8 mouse cellular contexts compared by ENCODE assay signal in genomic region chr5:81021006-81021320, GRCm38 (mm10). TPM values are rescaled to one million over a fixed set of nuclear protein-coding genes. Genes with fewer than 3 reads are reported as not detected.
DNase-seq lines count a peak whose midpoint lies in the region; ATAC-seq and TF ChIP-seq lines count a peak whose summit lies in the region.

No protein-coding gene starts in this region.

- H3K4me1 ChIP-seq in lung, adult 2 months (ENCODE audit: control insufficient read depth, insufficient read depth, low read length): no peaks in the 10 kb centered on the region
- H3K4me1 ChIP-seq in forebrain, embryonic 10.5 days: peaks cover 45% of the 10 kb centered on the region
- peaks cover 12% of the 10 kb centered on the region for H3K4me1 ChIP-seq in limb, embryonic 12.5 days (replicated peaks)
- peaks cover 16% of the 10 kb centered on the region for H3K4me1 ChIP-seq in neural tube, embryonic 15.5 days

- no peak for TF ChIP-seq CTCF in lung, adult 2 months (IDR thresholded peaks at IDR 0.05; ENCODE audit: insufficient read depth, low read length)

- H3K9me3 ChIP-seq in forebrain, embryonic 10.5 days: no peaks in the 10 kb centered on the region
- H3K9me3 ChIP-seq in limb, embryonic 12.5 days: no peaks in the 10 kb centered on the region
- no peaks in the 10 kb centered on the region for H3K9me3 ChIP-seq in neural tube, embryonic 15.5 days (replicated peaks)

- peak overlapping the region; percentile 89 for H3K4me3 ChIP-seq in lung, adult 2 months (replicated peaks; ENCODE audit: extremely low read depth, low read depth, low read length)
- peak overlapping the region; percentile 82 for H3K4me3 ChIP-seq in forebrain, embryonic 10.5 days
- peak overlapping the region; percentile 85 for H3K4me3 ChIP-seq in limb, embryonic 12.5 days (replicated peaks)
- H3K4me3 ChIP-seq in neural tube, embryonic 15.5 days (replicated peaks): peak overlapping the region; percentile 77

- H3K4me2 ChIP-seq in limb, embryonic 12.5 days: peak overlapping the region; percentile 86
- H3K4me2 ChIP-seq in neural tube, embryonic 15.5 days: peak overlapping the region; percentile 58

- TF ChIP-seq POLR2A in lung, adult 2 months (IDR thresholded peaks at IDR 0.05; ENCODE audit: borderline replicate concordance, extremely low read depth, low read depth, low read length): no peak

- peaks cover 60% of the 10 kb centered on the region for H3K27me3 ChIP-seq in forebrain, embryonic 10.5 days (ENCODE audit: poor library complexity, severe bottlenecking)
- no peaks in the 10 kb centered on the region for H3K27me3 ChIP-seq in limb, embryonic 12.5 days
- no peaks in the 10 kb centered on the region for H3K27me3 ChIP-seq in neural tube, embryonic 15.5 days (replicated peaks)

- H3K9ac ChIP-seq in limb, embryonic 12.5 days (replicated peaks): peak overlapping the region; percentile 93
- H3K9ac ChIP-seq in neural tube, embryonic 15.5 days (replicated peaks): peak overlapping the region; percentile 93

- peak overlapping the region; percentile 96 for H3K27ac ChIP-seq in forebrain, embryonic 10.5 days
- peak overlapping the region; percentile 99 for H3K27ac ChIP-seq in limb, embryonic 12.5 days
- H3K27ac ChIP-seq in neural tube, embryonic 15.5 days (replicated peaks): peak overlapping the region; percentile 99

- ATAC-seq in limb, embryonic 12.5 days (ENCODE audit: insufficient number of reproducible peaks, insufficient read depth, low FRiP score, low TSS enrichment, low read depth): no peak
- no peak for ATAC-seq in neural tube, embryonic 15.5 days (ENCODE audit: low FRiP score)

- under 1% methylated on average over 6 of the region's 6 CpGs for WGBS in lung, adult 2 months
- WGBS in forebrain, embryonic 10.5 days: 0% methylated on average over 6 of the region's 6 CpGs
- WGBS in limb, embryonic 12.5 days: under 1% methylated on average over 6 of the region's 6 CpGs
- WGBS in neural tube, embryonic 15.5 days: under 1% methylated on average over 6 of the region's 6 CpGs

- DNase-seq in lung, adult 2 months: no peak
- DNase-seq in lung, postnatal 14 days: no peak
- DNase-seq in forebrain, embryonic 10.5 days (ENCODE audit: extremely low spot score, low spot score): no peak
- DNase-seq in urinary bladder, postnatal 14 days (ENCODE audit: low spot score): no peak
- DNase-seq in left cerebral cortex, adult 18-20 months (ENCODE audit: low spot score in 2 of 2): no peak
- no peak for DNase-seq in thymus, postnatal 25 days

- H3K36me3 ChIP-seq in forebrain, embryonic 10.5 days (replicated peaks): no peaks in the 10 kb centered on the region
- H3K36me3 ChIP-seq in limb, embryonic 12.5 days: no peaks in the 10 kb centered on the region
- no peaks in the 10 kb centered on the region for H3K36me3 ChIP-seq in neural tube, embryonic 15.5 days

RNA-seq across cellular contexts. Expression of gene Adgrl3, which starts 1.0 kb away (rescaled TPM):
- 22.5 and 30.7 TPM in 2 replicates for polyA plus RNA-seq in lung, adult 2 months (2012; rRNA removed)
- polyA plus RNA-seq in forebrain, embryonic 10.5 days (2016; fragmentation: Nextera tagmentation; extraction: Ambion mirVana): 7.5 and 9.4 TPM in 2 replicates
- polyA plus RNA-seq in limb, embryonic 12.5 days (2016; fragmentation: Nextera tagmentation; extraction: Ambion mirVana): 56.5 and 62.9 TPM in 2 replicates
- polyA plus RNA-seq in neural tube, embryonic 15.5 days (2015; fragmentation: Nextera tagmentation; extraction: Ambion mirVana): 55.8 and 65.4 TPM in 2 replicates
- total RNA-seq in left cerebral cortex, adult 18-20 months (2021): 100 to 1,000 TPM; 183 to 200 TPM
